Mouse (Mus musculus): ENCODE measurements around the gene Cgas.

The Cgas gene

GRCm38 (mm10) chr9:78451382-78451781 is 8.3 kb upstream of the Cgas start:
- peak; percentile 30 for DNase-seq

- DNase-seq = no peak
These were observed 7.4 kb upstream of the Cgas start for GRCm38 (mm10) chr9:78450404-78450803.

- DNase-seq = peak; percentile 90
These were observed 5.2 kb upstream of the Cgas start, which contains the start of the genes Mto1 and Gm17324 for GRCm38 (mm10) chr9:78447973-78448873. Gene Mto1, plus strand, starts transcription at chr9:78448208. Gene Gm17324, minus strand, starts transcription at chr9:78448786.

GRCm38 (mm10) chr9:78447606-78447972 is 4.6 kb upstream of the Cgas start:
- DNase-seq = no peak

- DNase-seq = no peak
These were observed 829 bp downstream of the Cgas start for GRCm38 (mm10) chr9:78442237-78442578.

- no peak for DNase-seq
These were observed 3.6 kb downstream of the Cgas start for GRCm38 (mm10) chr9:78439426-78439825.

- DNase-seq = no peak
These were observed 10.6 kb downstream of the Cgas start for GRCm38 (mm10) chr9:78432471-78432870.

GRCm38 (mm10) chr9:78430486-78430885 is 12.6 kb downstream of the Cgas start:
- DNase-seq = no peak

GRCm38 (mm10) chr9:78429551-78429950 is 13.5 kb downstream of the Cgas start:
- no peak for DNase-seq

GRCm38 (mm10) chr9:78428870-78429432 is 14.1 kb downstream of the Cgas start:
- DNase-seq = no peak

- no peak for DNase-seq
These were observed 14.9 kb downstream of the Cgas start for GRCm38 (mm10) chr9:78428185-78428584.

- DNase-seq = peak; percentile 13
These were observed 15.7 kb downstream of the Cgas start for GRCm38 (mm10) chr9:78427362-78427781.

- no peak for DNase-seq
These were observed 41.4 kb downstream of the Cgas start for GRCm38 (mm10) chr9:78401596-78401995.

- DNase-seq = no peak
These were observed 42.5 kb downstream of the Cgas start for GRCm38 (mm10) chr9:78400570-78400969.

GRCm38 (mm10) chr9:78396517-78396916 is 46.5 kb downstream of the Cgas start:
- no peak for DNase-seq

- peak; percentile 32 for DNase-seq
These were observed 47.2 kb downstream of the Cgas start, which contains the start of gene Ddx43 for GRCm38 (mm10) chr9:78395630-78396351. Gene Ddx43, plus strand, starts transcription at chr9:78395777.

- DNase-seq = no peak
These were observed 47.8 kb downstream of the Cgas start for GRCm38 (mm10) chr9:78395244-78395629.

GRCm38 (mm10) chr9:78394602-78395001 is 48.4 kb downstream of the Cgas start:
- no peak for DNase-seq

- DNase-seq = no peak
These were observed 49.3 kb downstream of the Cgas start for GRCm38 (mm10) chr9:78393741-78394140.

- DNase-seq = no peak
These were observed 53.1 kb downstream of the Cgas start for GRCm38 (mm10) chr9:78389981-78390380.

GRCm38 (mm10) chr9:78386947-78387346 is 56.1 kb downstream of the Cgas start:
- DNase-seq = no peak

- DNase-seq = peak; percentile 19
These were observed 57.1 kb downstream of the Cgas start for GRCm38 (mm10) chr9:78385893-78386292.
